Mouse (Mus musculus): ENCODE results near the gene Olfr1170. TPM values are rescaled to one million over a fixed set of nuclear protein-coding genes. Genes with fewer than 3 reads are reported as not detected.

The Olfr1170 gene
- not detected for polyA plus RNA-seq (2012; fragmentation: generic; extraction: Trizol)

DNA sequence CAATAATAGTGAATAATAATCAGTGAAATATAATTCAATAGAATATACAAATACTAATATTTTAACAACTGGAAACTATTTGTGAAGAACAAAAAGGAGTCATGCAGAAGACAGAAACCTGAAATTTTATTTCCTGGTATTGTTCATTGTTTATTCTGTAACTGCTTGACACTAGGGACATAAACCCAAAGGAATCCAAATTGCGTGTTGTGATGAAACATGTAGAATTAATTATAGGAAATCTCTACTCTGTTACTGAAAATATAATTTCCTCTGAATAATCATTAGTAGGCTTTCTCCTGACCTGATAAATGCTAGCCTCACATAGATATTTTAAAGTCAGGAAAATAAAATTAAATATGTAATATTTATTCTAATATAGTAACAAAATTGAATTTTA is at the start of gene Olfr1170:
TSS of gene Olfr1170 (minus strand) at position 101 of the 400 bp plus-strand sequence.

DNA sequence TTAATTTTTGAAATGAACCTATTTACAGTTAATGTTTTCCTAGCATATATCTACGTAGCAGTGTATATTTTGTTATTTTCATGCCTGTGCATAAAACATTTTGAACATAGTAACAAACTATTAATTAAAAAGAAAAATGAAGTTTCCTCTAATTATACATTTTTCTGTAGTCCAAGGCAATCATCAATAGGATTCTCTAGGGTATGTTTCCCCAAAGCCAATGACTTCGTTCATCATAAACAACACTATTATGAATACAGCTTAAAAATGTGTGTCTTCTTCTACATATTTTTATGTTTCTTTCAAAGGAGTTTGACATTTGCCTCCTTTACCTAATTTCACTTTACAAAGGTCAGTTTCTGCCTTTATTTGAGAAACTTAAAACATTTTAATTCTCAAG is 46.6 kb downstream of the Olfr1170 start, which contains the start of gene Olfr1168:
TSS of gene Olfr1168 (plus strand) at position 301 of the 400 bp plus-strand sequence.

Other genes starting within 250 kb of the Olfr1170 start
- not detected for gene Olfr1158, start 238.2 kb downstream of the Olfr1170 start, polyA plus RNA-seq (2012; fragmentation: generic; extraction: Trizol)
- not detected for gene Olfr1160, start 220.1 kb downstream of the Olfr1170 start, polyA plus RNA-seq (2012; fragmentation: generic; extraction: Trizol)
- gene Olfr1161, start 205.6 kb downstream of the Olfr1170 start, polyA plus RNA-seq (2012; fragmentation: generic; extraction: Trizol): not detected
- gene Olfr73, start 190.6 kb downstream of the Olfr1170 start, polyA plus RNA-seq (2012; fragmentation: generic; extraction: Trizol): not detected
- gene Olfr1162, start 177.2 kb downstream of the Olfr1170 start, polyA plus RNA-seq (2012; fragmentation: generic; extraction: Trizol): not detected
- not detected for gene Olfr1163, start 156.5 kb downstream of the Olfr1170 start, polyA plus RNA-seq (2012; fragmentation: generic; extraction: Trizol)
- not detected for gene Olfr1164, start 134.4 kb downstream of the Olfr1170 start, polyA plus RNA-seq (2012; fragmentation: generic; extraction: Trizol)
- gene Olfr1166, start 100.1 kb downstream of the Olfr1170 start, polyA plus RNA-seq (2012; fragmentation: generic; extraction: Trizol): not detected
- gene Olfr1167, start 73.1 kb downstream of the Olfr1170 start, polyA plus RNA-seq (2012; fragmentation: generic; extraction: Trizol): not detected
- not detected for gene Olfr1168, start 46.5 kb downstream of the Olfr1170 start, polyA plus RNA-seq (2012; fragmentation: generic; extraction: Trizol)
- gene Olfr1173, start 51.5 kb upstream of the Olfr1170 start, polyA plus RNA-seq (2012; fragmentation: generic; extraction: Trizol): not detected
- not detected for gene Olfr1174-ps, start 86.8 kb upstream of the Olfr1170 start, polyA plus RNA-seq (2012; fragmentation: generic; extraction: Trizol)
- not detected for gene Olfr1175-ps, start 98.9 kb upstream of the Olfr1170 start, polyA plus RNA-seq (2012; fragmentation: generic; extraction: Trizol)
- not detected for gene Olfr1176, start 108.4 kb upstream of the Olfr1170 start, polyA plus RNA-seq (2012; fragmentation: generic; extraction: Trizol)
- not detected for gene Olfr1177-ps, start 118.2 kb upstream of the Olfr1170 start, polyA plus RNA-seq (2012; fragmentation: generic; extraction: Trizol)
- not detected for gene Olfr1178, start 158.7 kb upstream of the Olfr1170 start, polyA plus RNA-seq (2012; fragmentation: generic; extraction: Trizol)
- not detected for gene Olfr1179, start 178.1 kb upstream of the Olfr1170 start, polyA plus RNA-seq (2012; fragmentation: generic; extraction: Trizol)
- not detected for gene Olfr1180, start 190.8 kb upstream of the Olfr1170 start, polyA plus RNA-seq (2012; fragmentation: generic; extraction: Trizol)
- gene Olfr1181, start 197.8 kb upstream of the Olfr1170 start, polyA plus RNA-seq (2012; fragmentation: generic; extraction: Trizol): not detected
- gene Gm13757, start 220.8 kb upstream of the Olfr1170 start, polyA plus RNA-seq (2012; fragmentation: generic; extraction: Trizol): not detected
- not detected for gene Olfr1183, start 226.5 kb upstream of the Olfr1170 start, polyA plus RNA-seq (2012; fragmentation: generic; extraction: Trizol)

Data from C3H10T1/2 (cell line).